Mouse (Mus musculus) megakaryocyte, embryonic 14.5 days (primary cell): ENCODE data around the gene Fam172a.

Source experiments
- FLI1 ChIP-seq: IDR thresholded peaks from 2 replicates; pipeline ENCODE4 v1.6.1; 2012; ENCODE audit warnings: low read length, inconsistent platforms, mixed read lengths
- GATA1 ChIP-seq: IDR thresholded peaks from 3 replicates; pipeline ENCODE4 v1.6.1; 2012; ENCODE audit warnings: mixed read lengths, low read length, inconsistent platforms, borderline replicate concordance

DNA sequence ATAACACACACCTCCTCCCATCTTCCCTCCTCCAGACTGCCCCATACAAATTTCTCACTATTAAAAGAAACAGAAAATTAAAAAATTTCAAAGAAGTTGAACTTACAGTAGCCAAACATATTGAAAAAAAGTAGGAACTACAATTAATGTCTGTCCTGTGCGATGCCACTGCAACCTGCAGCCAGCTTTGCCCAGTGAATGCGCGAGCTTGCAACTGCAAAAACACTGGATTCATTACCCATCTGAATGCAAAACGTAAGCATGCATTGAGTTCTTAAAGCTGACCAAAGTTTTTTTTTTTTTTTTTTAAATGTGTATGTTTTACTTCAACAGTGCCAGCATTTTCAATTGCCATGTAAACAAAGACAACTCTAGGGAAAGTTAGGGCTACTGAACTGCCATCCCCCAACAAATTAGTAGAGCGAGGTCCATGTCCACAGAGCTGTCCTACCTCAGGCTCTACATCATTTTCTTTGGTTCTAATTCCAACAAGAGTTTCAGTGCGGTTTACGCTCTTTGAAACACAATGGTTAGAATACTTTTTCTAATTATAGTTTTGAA lies 494.5 kb downstream of the Fam172a start:
- no peak for TF ChIP-seq GATA1
- TF ChIP-seq FLI1: no peak
